Mouse (Mus musculus): ENCODE measurements around the gene Abcc8. TPM values are rescaled to one million over a fixed set of nuclear protein-coding genes. Genes with fewer than 3 reads are reported as not detected.

Abcc8 gene
- polyA plus RNA-seq (2012) = not detected in 2 replicates

DNA sequence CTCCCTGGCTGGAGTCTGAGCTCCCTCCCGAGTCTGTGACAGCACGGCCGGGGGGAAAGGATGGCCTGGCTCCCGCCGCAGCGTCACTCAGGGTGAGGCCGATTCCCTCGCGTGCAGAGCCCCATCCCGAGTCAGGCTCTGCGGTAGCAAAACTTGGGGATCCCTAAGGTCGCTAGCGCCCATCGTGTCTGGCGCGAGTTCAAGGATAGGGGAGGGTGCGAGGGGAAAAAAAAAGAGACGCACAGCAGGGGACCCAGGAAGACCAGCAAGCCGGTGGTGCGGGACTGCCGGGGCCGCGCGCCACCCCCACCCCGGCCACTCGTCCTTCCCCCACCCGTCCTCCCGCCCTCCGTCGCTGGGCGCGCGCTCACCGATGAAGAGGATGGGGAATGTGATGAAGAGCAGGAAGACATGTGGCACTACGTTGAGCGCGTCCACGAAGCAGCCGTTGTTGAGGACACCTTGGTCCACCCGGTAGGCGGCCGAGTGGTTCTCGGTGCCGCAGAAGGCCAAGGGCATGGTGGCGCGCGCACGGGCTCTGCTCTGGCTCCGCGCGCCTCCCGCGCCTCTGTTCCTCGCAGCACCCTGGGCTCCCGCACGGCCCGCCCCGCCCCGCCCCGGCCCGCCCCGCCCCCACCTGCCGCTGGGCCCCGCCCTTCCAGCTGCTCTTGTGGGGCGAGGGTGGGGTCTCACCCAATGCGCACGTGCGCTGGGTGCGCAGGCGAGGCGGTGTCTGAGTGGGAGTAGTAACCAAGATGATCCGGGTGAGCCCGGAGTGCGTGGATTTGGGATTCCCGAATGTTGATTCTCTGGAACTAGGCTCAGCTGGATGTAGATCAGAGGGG lies at the start of gene Abcc8:
Abcc8 (minus strand) TSS at position 603 of the 845 bp plus-strand sequence.
- no peak for TF ChIP-seq TAL1 (IDR thresholded peaks at IDR 0.05; ENCODE audit: low read length)
- TF ChIP-seq GATA1 (IDR thresholded peaks at IDR 0.05; ENCODE audit: low read length) = no peak
- Histone ChIP-seq H3K36me3 (ENCODE audit: control insufficient read depth) (no peaks in the 10 kb centered on the region), H3K4me1 (ENCODE audit: control insufficient read depth) (no peaks in the 10 kb centered on the region), H3K9me3 (ENCODE audit: control insufficient read depth, low read length) (no peaks in the 10 kb centered on the region), H3K4me3 (replicated peaks) (no peak within 1 kb of the TSS), H3K27me3 (ENCODE audit: control insufficient read depth) (peaks cover 40% of the 10 kb centered on the region)

DNA sequence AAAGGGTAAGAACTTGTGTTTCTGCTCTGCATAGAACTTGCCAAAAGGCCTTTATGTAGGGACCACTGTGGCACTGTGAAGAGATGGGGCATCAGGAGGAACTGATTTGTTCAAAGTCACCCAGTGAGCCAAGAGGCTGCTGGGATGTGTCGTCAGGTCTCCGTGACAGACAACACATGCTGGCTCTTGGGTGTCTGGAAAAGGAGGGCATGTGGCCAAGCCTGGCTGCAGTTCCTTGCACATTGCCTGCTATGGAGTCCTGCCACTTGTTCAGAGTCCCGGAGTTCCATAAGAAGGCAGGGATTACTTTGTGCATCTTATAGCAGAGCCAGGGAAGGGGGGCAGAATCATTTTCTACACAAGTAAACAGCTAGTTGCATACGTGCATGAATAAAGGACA lies 47.1 kb upstream of the Abcc8 start:
- no peak overlapping the region for H3K4me3 ChIP-seq (replicated peaks)
- H3K27me3 ChIP-seq (ENCODE audit: control insufficient read depth) = no peaks in the 10 kb centered on the region
- TF ChIP-seq TAL1 (IDR thresholded peaks at IDR 0.05; ENCODE audit: low read length) (no peak), GATA1 (IDR thresholded peaks at IDR 0.05; ENCODE audit: low read length) (no peak)
- H3K4me1 ChIP-seq (ENCODE audit: control insufficient read depth) = no peaks in the 10 kb centered on the region
- H3K9me3 ChIP-seq (ENCODE audit: control insufficient read depth, low read length) = no peaks in the 10 kb centered on the region
- H3K36me3 ChIP-seq (ENCODE audit: control insufficient read depth) = no peaks in the 10 kb centered on the region

- Histone ChIP-seq H3K4me1 (ENCODE audit: control insufficient read depth) (no peaks in the 10 kb centered on the region), H3K9me3 (ENCODE audit: control insufficient read depth, low read length) (no peaks in the 10 kb centered on the region), H3K36me3 (ENCODE audit: control insufficient read depth) (no peaks in the 10 kb centered on the region), H3K4me3 (replicated peaks) (no peak overlapping the region), H3K27me3 (ENCODE audit: control insufficient read depth) (no peaks in the 10 kb centered on the region)
- TF ChIP-seq GATA1 (IDR thresholded peaks at IDR 0.05; ENCODE audit: low read length) (no peak), TAL1 (IDR thresholded peaks at IDR 0.05; ENCODE audit: low read length) (no peak)
Observed at GRCm38 (mm10) chr7:46226253-46226652, 46.4 kb upstream of the Abcc8 start.

- Histone ChIP-seq H3K9me3 (ENCODE audit: control insufficient read depth, low read length) (no peaks in the 10 kb centered on the region), H3K4me3 (replicated peaks) (no peak overlapping the region), H3K36me3 (ENCODE audit: control insufficient read depth) (no peaks in the 10 kb centered on the region), H3K27me3 (ENCODE audit: control insufficient read depth) (no peaks in the 10 kb centered on the region), H3K4me1 (ENCODE audit: control insufficient read depth) (peaks cover 6% of the 10 kb centered on the region)
- TF ChIP-seq GATA1 (IDR thresholded peaks at IDR 0.05; ENCODE audit: low read length) (no peak), TAL1 (IDR thresholded peaks at IDR 0.05; ENCODE audit: low read length) (no peak)
Observed at GRCm38 (mm10) chr7:46220591-46221129, 40.8 kb upstream of the Abcc8 start.

DNA sequence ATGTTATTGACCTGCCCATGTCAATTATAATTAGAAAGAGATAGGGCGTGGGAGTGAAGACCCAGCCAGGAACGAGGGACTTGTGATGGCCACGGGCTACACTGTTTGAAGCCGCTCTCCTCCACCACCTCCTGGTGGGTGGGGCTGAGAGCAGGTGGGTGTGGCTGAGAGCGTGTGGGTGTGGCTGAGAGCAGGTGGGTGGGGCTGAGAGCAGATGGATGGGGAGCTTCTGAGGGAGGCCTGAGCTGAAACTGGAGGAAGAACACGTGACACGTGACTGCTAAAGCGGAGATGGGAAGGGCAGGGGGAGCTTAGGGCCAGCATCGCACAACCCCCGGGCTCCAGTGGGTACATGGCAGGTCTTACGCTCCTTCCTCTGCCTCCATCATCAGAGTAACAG lies 38.6 kb upstream of the Abcc8 start:
- Histone ChIP-seq H3K36me3 (ENCODE audit: control insufficient read depth) (no peaks in the 10 kb centered on the region), H3K27me3 (ENCODE audit: control insufficient read depth) (no peaks in the 10 kb centered on the region), H3K9me3 (ENCODE audit: control insufficient read depth, low read length) (no peaks in the 10 kb centered on the region), H3K4me1 (ENCODE audit: control insufficient read depth) (peaks cover 6% of the 10 kb centered on the region), H3K4me3 (replicated peaks) (no peak overlapping the region)
- TF ChIP-seq TAL1 (IDR thresholded peaks at IDR 0.05; ENCODE audit: low read length) (no peak), GATA1 (IDR thresholded peaks at IDR 0.05; ENCODE audit: low read length) (no peak)

DNA sequence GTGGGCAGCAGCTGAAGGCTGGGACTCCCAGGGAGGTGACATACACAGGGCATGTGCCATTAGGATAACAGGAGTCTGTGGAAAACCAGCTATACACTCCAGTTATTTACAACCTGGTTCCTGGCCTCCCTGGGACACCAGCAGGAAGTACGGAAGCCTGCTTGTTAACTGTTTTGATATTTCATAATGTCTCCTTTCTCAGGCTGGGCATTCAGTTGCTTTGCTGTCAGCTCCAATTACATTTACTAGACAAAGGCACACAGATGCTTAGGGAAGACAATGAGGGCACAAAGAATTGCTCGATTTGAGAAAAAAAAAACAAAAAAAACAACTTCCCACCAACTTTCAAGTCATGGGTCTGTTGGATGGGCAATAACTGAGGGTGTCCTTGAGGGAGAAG lies 36.6 kb upstream of the Abcc8 start:
- Histone ChIP-seq H3K9me3 (ENCODE audit: control insufficient read depth, low read length) (no peaks in the 10 kb centered on the region), H3K27me3 (ENCODE audit: control insufficient read depth) (no peaks in the 10 kb centered on the region), H3K36me3 (ENCODE audit: control insufficient read depth) (no peaks in the 10 kb centered on the region), H3K4me3 (replicated peaks) (no peak overlapping the region), H3K4me1 (ENCODE audit: control insufficient read depth) (peaks cover 6% of the 10 kb centered on the region)
- TF ChIP-seq TAL1 (IDR thresholded peaks at IDR 0.05; ENCODE audit: low read length) = no peak
- no peak for TF ChIP-seq GATA1 (IDR thresholded peaks at IDR 0.05; ENCODE audit: low read length)

DNA sequence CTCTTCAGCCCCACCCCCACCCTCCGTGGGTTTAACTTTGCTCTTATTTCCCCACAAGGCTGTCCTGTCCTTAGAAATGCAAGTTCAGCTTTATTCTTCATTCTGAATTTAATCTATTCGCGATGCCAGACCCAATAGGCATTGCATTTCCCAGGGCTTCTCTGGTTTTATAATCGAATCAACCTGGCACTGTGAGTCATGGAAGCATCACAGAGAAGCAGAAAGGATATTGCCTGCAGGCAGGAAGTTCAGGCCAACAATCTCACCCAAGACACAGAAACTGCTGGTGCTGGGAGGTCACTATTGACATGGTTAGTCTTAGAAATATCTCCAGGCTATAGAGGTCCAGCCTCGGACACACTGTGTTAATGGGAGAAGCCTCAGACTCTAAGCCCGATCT lies 30.4 kb upstream of the Abcc8 start:
- TF ChIP-seq GATA1 (IDR thresholded peaks at IDR 0.05; ENCODE audit: low read length) (no peak), TAL1 (IDR thresholded peaks at IDR 0.05; ENCODE audit: low read length) (no peak)

GRCm38 (mm10) chr7:46208131-46208530 lies 28.3 kb upstream of the Abcc8 start:
- Histone ChIP-seq H3K9me3 (ENCODE audit: control insufficient read depth, low read length) (no peaks in the 10 kb centered on the region), H3K27me3 (ENCODE audit: control insufficient read depth) (no peaks in the 10 kb centered on the region), H3K4me3 (replicated peaks) (no peak overlapping the region), H3K4me1 (ENCODE audit: control insufficient read depth) (no peaks in the 10 kb centered on the region), H3K36me3 (ENCODE audit: control insufficient read depth) (no peaks in the 10 kb centered on the region)
- TF ChIP-seq GATA1 (IDR thresholded peaks at IDR 0.05; ENCODE audit: low read length) (no peak), TAL1 (IDR thresholded peaks at IDR 0.05; ENCODE audit: low read length) (no peak)

More for the DNA sequence above, 30.4 kb upstream of the Abcc8 start:
- Histone ChIP-seq H3K4me1 (ENCODE audit: control insufficient read depth) (no peaks in the 10 kb centered on the region), H3K9me3 (ENCODE audit: control insufficient read depth, low read length) (no peaks in the 10 kb centered on the region), H3K27me3 (ENCODE audit: control insufficient read depth) (no peaks in the 10 kb centered on the region), H3K4me3 (replicated peaks) (no peak overlapping the region), H3K36me3 (ENCODE audit: control insufficient read depth) (no peaks in the 10 kb centered on the region)

DNA sequence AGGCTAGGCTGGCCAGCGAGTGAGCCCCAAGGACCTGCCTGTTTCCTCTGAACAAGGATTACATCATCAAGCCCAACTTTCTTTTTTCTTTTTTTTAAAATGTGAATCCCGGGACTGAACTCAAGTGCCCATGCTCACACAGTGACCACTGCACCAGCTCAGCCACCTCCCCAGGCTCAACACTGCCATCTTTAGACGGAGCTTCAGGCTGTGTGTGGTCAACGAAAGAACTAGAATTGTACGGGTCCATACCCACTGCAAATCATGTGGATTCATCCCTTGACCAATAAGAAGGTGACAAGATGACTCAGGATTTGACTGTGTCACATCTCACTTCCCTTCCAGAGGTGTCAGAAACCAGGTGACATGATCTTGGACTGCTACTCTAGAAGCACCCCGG lies 24.9 kb upstream of the Abcc8 start:
- H3K4me1 ChIP-seq (ENCODE audit: control insufficient read depth) = no peaks in the 10 kb centered on the region
- H3K4me3 ChIP-seq (replicated peaks) = no peak overlapping the region
- no peaks in the 10 kb centered on the region for H3K36me3 ChIP-seq (ENCODE audit: control insufficient read depth)
- no peaks in the 10 kb centered on the region for H3K9me3 ChIP-seq (ENCODE audit: control insufficient read depth, low read length)
- no peaks in the 10 kb centered on the region for H3K27me3 ChIP-seq (ENCODE audit: control insufficient read depth)
- TF ChIP-seq TAL1 (IDR thresholded peaks at IDR 0.05; ENCODE audit: low read length) (no peak), GATA1 (IDR thresholded peaks at IDR 0.05; ENCODE audit: low read length) (no peak)

Data from erythroblast, embryonic 14.5 days (primary cell).